Mouse (Mus musculus) limb, embryonic 11.5 days (tissue): ENCODE data around the gene Gpr182. TPM values are rescaled to one million over a fixed set of nuclear protein-coding genes. Genes with fewer than 3 reads are reported as not detected.
"Not testable (repeated sequence)": the region's sequence is repeated elsewhere in the genome, so short reads cannot be mapped to it uniquely, and the experiment has no call there.

Experiments used
- ATAC-seq: fragments of 200-750 bp; cut with Nextera tagmentation; 2 replicates; pipeline ENCODE4 v1.8.0; 2017; ENCODE audit warnings: low read depth; ENCODE audit not compliant: insufficient number of reproducible peaks, low FRiP score, low TSS enrichment
- DNase-seq: peaks from one replicate; pipeline ENCODE4 v3.0.0-alpha.2; 2015; ENCODE audit warnings: low spot score
- H3K27ac ChIP-seq: fragments of 300-500 bp; sonication (generic); replicated peaks from 2 replicates; pipeline ENCODE4 v1.5.1; 2014; ENCODE audit warnings: low read depth, mild to moderate bottlenecking, low read length
- H3K27me3 ChIP-seq: fragments of 300-500 bp; sonication (generic); 2 replicates; pipeline ENCODE4 v1.6.1; 2014; ENCODE audit warnings: mild to moderate bottlenecking, low read length, mixed read lengths; ENCODE audit not compliant: control insufficient read depth, insufficient read depth
- H3K36me3 ChIP-seq: fragments of 300-500 bp; sonication (generic); 2 replicates; pipeline ENCODE4 v1.6.1; 2014; ENCODE audit warnings: mild to moderate bottlenecking, low read length, moderate library complexity, mixed read lengths; ENCODE audit not compliant: control insufficient read depth, insufficient read depth
- H3K4me1 ChIP-seq: fragments of 300-500 bp; sonication (generic); 2 replicates; pipeline ENCODE4 v1.6.1; 2014; ENCODE audit warnings: low read length, mixed read lengths; ENCODE audit not compliant: control insufficient read depth, insufficient read depth
- H3K4me2 ChIP-seq: fragments of 300-500 bp; sonication (generic); 2 replicates; pipeline ENCODE4 v1.6.1; 2014; ENCODE audit warnings: low read depth, mild to moderate bottlenecking, moderate library complexity; ENCODE audit not compliant: severe bottlenecking
- H3K4me3 ChIP-seq: fragments of 300-500 bp; sonication (generic); 2 replicates; pipeline ENCODE4 v1.5.1; 2014; ENCODE audit warnings: low read depth, low read length
- H3K9ac ChIP-seq: fragments of 300-500 bp; sonication (generic); 2 replicates; pipeline ENCODE4 v1.6.1; 2014; ENCODE audit warnings: mild to moderate bottlenecking, low read length
- H3K9me3 ChIP-seq: fragments of 300-500 bp; sonication (generic); 2 replicates; pipeline ENCODE4 v1.6.1; 2016; ENCODE audit warnings: low read length; ENCODE audit not compliant: control insufficient read depth
- WGBS: fragments of 180-500 bp; shearing (Covaris S2); extraction: QIAGEN DNeasy Blood & Tissue Kit; methylation state at CpG from one replicate; pipeline ENCODE4 v1.1.7; 2014; 5-methylcytosine and 5-hydroxymethylcytosine counted together
- polyA plus RNA-seq: library from polyadenylated mRNA; unstranded; fragments of >200 nt; fragmentation: Nextera tagmentation; extraction: Ambion mirVana; gene quantifications from 2 replicates; pipeline ENCODE4 v1.2.1, GENCODE M21; 2014

Gpr182 gene
- 0.27 and 0.33 TPM in 2 replicates for polyA plus RNA-seq

DNA sequence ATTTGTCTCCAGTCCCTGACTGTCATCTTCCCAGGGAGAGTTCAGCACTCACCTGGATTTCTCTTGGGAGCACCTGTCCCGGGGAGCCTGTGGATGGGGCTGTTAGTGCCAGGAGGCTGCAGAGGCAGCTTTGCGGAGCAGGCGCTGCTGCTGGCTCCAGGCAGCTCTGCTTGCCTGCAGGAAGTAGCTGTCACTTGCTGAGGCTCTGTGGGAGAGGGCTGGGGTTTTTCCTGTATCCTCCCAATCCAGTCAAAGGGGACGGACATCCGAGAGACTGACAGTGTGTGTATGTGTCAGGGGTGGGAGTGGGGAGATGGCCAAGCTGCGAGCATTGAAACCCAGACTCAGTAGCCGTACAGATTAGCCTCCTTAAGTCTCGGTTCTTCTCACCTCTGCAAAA is at the start of gene Gpr182:
Gpr182 (minus strand) TSS at position 185 of the 400 bp plus-strand sequence.
- DNase-seq = no peak
- Histone ChIP-seq H3K9me3 (no peaks in the 10 kb centered on the region), H3K4me3 (no peak within 1 kb of the TSS), H3K4me2 (no peak within 1 kb of the TSS), H3K27ac (no peak within 1 kb of the TSS), H3K9ac (no peak within 1 kb of the TSS), H3K4me1 (no peaks in the 10 kb centered on the region), H3K27me3 (no peaks in the 10 kb centered on the region), H3K36me3 (peaks cover 4% of the 10 kb centered on the region; the same call in 1 of the 2 replicates)
- WGBS = 55% methylated on average over 8 of the region's 8 CpGs
- no peak for ATAC-seq

DNA sequence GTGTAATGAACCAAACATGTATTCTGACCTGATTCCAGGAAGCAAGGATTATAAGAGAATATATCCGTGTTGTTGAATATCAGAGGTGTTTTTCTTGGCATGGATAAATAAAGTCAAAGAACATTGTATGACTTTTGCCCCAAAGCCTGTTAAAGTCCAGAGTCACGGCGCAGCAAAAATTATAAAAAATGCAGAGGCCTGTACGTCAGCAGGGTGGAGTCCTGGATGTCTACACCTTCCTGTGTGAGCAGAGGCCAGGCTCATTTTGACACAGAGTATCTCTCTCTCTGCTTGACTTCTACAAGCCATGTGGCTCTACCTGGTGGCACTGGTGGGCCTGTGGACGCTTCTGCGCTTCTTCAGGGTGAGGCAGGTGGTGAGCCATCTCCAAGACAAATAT is 49.4 kb upstream of the Gpr182 start, which contains the start of gene Rdh16:
Rdh16 (plus strand) TSS at position 262 of the 400 bp plus-strand sequence.
- Histone ChIP-seq H3K4me3 (no peak within 1 kb of the TSS), H3K4me1 (no peaks in the 10 kb centered on the region), H3K9me3 (no peaks in the 10 kb centered on the region), H3K4me2 (no peak within 1 kb of the TSS), H3K27me3 (no peaks in the 10 kb centered on the region), H3K27ac (no peak within 1 kb of the TSS), H3K9ac (no peak within 1 kb of the TSS), H3K36me3 (no peaks in the 10 kb centered on the region)
- DNase-seq = no peak
- no peak for ATAC-seq
- 88% methylated on average over 6 of the region's 6 CpGs for WGBS

GRCm38 (mm10) chr10:127799295-127799694 is 47.8 kb upstream of the Gpr182 start:
- Histone ChIP-seq H3K4me2 (no peak overlapping the region), H3K4me1 (no peaks in the 10 kb centered on the region), H3K4me3 (no peak overlapping the region), H3K36me3 (no peaks in the 10 kb centered on the region), H3K27ac (no peak overlapping the region), H3K27me3 (no peaks in the 10 kb centered on the region), H3K9me3 (no peaks in the 10 kb centered on the region), H3K9ac (no peak overlapping the region)
- DNase-seq (no peak), ATAC-seq (no peak)
- WGBS = 94% methylated on average over 1 of the region's 1 CpGs

DNA sequence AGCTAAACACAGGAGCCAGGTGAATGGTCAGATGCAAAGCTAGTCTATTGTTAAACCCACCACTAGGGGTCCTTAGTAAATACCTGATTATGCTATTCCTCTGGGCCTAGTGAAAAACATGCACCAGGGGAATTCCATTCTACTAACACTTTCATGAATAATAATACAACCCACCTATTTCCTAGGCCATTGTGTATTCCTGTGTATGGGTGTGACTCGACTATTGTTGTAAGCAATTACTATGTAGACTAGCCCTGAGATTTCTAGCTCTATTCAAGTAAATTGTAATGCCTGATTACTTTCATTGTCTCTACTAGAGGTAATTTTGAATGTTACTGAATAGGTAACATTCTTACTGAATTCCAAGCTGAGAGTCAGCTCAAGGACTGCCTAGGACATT is 33.9 kb upstream of the Gpr182 start:
- H3K36me3 ChIP-seq, H3K4me3 ChIP-seq, DNase-seq, ATAC-seq, H3K4me2 ChIP-seq, H3K9me3 ChIP-seq, H3K9ac ChIP-seq, H3K27me3 ChIP-seq, H3K4me1 ChIP-seq, H3K27ac ChIP-seq: not testable (repeated sequence)
- 87% methylated on average over 1 of the region's 1 CpGs for WGBS

- H3K36me3 ChIP-seq, H3K4me3 ChIP-seq, H3K27me3 ChIP-seq, DNase-seq, H3K4me2 ChIP-seq, H3K4me1 ChIP-seq, H3K9ac ChIP-seq, ATAC-seq, H3K9me3 ChIP-seq, H3K27ac ChIP-seq: not testable (repeated sequence)
- WGBS = 96% methylated on average over 17 of the region's 17 CpGs
These were observed 30.8 kb upstream of the Gpr182 start for GRCm38 (mm10) chr10:127782321-127782720.

GRCm38 (mm10) chr10:127776011-127776410 is 24.5 kb upstream of the Gpr182 start, which contains the start of gene Rdh9:
Gene Rdh9 (plus strand): TSS chr10:127776386.
- Histone ChIP-seq H3K4me3 (no peak within 1 kb of the TSS), H3K9ac (no peak within 1 kb of the TSS), H3K27me3 (no peaks in the 10 kb centered on the region), H3K36me3 (no peaks in the 10 kb centered on the region), H3K9me3 (no peaks in the 10 kb centered on the region), H3K27ac (no peak within 1 kb of the TSS), H3K4me1 (no peaks in the 10 kb centered on the region), H3K4me2 (no peak within 1 kb of the TSS)
- DNase-seq = no peak
- 86% methylated on average over 2 of the region's 2 CpGs for WGBS
- ATAC-seq = no peak

- 83% methylated on average over 1 of the region's 1 CpGs for WGBS
- no peak overlapping the region for H3K9ac ChIP-seq
- no peaks in the 10 kb centered on the region for H3K9me3 ChIP-seq
- no peak overlapping the region for H3K4me3 ChIP-seq
- ATAC-seq (no peak), DNase-seq (no peak)
- no peak overlapping the region for H3K4me2 ChIP-seq
- H3K27ac ChIP-seq = no peak overlapping the region
- H3K36me3 ChIP-seq = no peaks in the 10 kb centered on the region
- H3K4me1 ChIP-seq = no peaks in the 10 kb centered on the region
- no peaks in the 10 kb centered on the region for H3K27me3 ChIP-seq
These were observed 15.0 kb upstream of the Gpr182 start for GRCm38 (mm10) chr10:127766564-127766963.

GRCm38 (mm10) chr10:127763914-127764680 is 12.6 kb upstream of the Gpr182 start:
- ATAC-seq = no peak
- H3K27ac ChIP-seq = no peak overlapping the region
- no peaks in the 10 kb centered on the region for H3K4me1 ChIP-seq
- no peak overlapping the region for H3K9ac ChIP-seq
- DNase-seq = no peak
- WGBS = 63% methylated on average over 12 of the region's 12 CpGs
- no peaks in the 10 kb centered on the region for H3K9me3 ChIP-seq
- no peaks in the 10 kb centered on the region for H3K36me3 ChIP-seq
- H3K4me3 ChIP-seq = no peak overlapping the region
- no peak overlapping the region for H3K4me2 ChIP-seq
- H3K27me3 ChIP-seq = no peaks in the 10 kb centered on the region
